8 mouse cellular contexts compared by ENCODE assay signal in genomic region chr11:27264253-27264652, GRCm38 (mm10).
A peak's percentile ranks its signal among the peaks of the same experiment; 100 is the strongest.
DNase-seq lines count a peak whose midpoint lies in the region; ATAC-seq and TF ChIP-seq lines count a peak whose summit lies in the region.

No protein-coding gene starts in this region.

- H3K4me2 ChIP-seq in hindbrain, embryonic 16.5 days (ENCODE audit: low read length) = no peak overlapping the region
- no peak overlapping the region for H3K4me2 ChIP-seq in neural tube, embryonic 14.5 days (ENCODE audit: low read depth, low read length)

- H3K4me3 ChIP-seq in gastrocnemius, adult 2 months = no peak overlapping the region
- H3K4me3 ChIP-seq in hindbrain, embryonic 16.5 days (ENCODE audit: low read length) = no peak overlapping the region
- no peak overlapping the region for H3K4me3 ChIP-seq in neural tube, embryonic 14.5 days (ENCODE audit: low read depth, low read length)

- peak; percentile 19; the same call in 1 of the 2 replicates for TF ChIP-seq CTCF in gastrocnemius, adult 2 months (IDR thresholded peaks at IDR 0.05)

- WGBS in hindbrain, embryonic 16.5 days = 0% methylated on average over 1 of the region's 1 CpGs
- 0% methylated on average over 1 of the region's 1 CpGs for WGBS in neural tube, embryonic 14.5 days

- no peaks in the 10 kb centered on the region for H3K27me3 ChIP-seq in hindbrain, embryonic 16.5 days (replicated peaks; ENCODE audit: control insufficient read depth, insufficient read depth, low read length)
- no peaks in the 10 kb centered on the region for H3K27me3 ChIP-seq in neural tube, embryonic 14.5 days (ENCODE audit: control insufficient read depth, insufficient read depth, low read length)

- H3K9ac ChIP-seq in hindbrain, embryonic 16.5 days (ENCODE audit: low read depth, low read length) = no peak overlapping the region
- no peak overlapping the region for H3K9ac ChIP-seq in neural tube, embryonic 14.5 days (replicated peaks; ENCODE audit: low read depth, low read length)

- no peaks in the 10 kb centered on the region for H3K36me3 ChIP-seq in hindbrain, embryonic 16.5 days (ENCODE audit: control insufficient read depth, insufficient read depth, low read length)
- H3K36me3 ChIP-seq in neural tube, embryonic 14.5 days (ENCODE audit: control insufficient read depth, insufficient read depth, low read length) = no peaks in the 10 kb centered on the region

- no peak overlapping the region for H3K27ac ChIP-seq in gastrocnemius, adult 2 months
- no peak overlapping the region for H3K27ac ChIP-seq in hindbrain, embryonic 16.5 days (ENCODE audit: low read depth, low read length)
- H3K27ac ChIP-seq in neural tube, embryonic 14.5 days (ENCODE audit: low read depth, low read length) = no peak overlapping the region

- no peaks in the 10 kb centered on the region for H3K9me3 ChIP-seq in hindbrain, embryonic 16.5 days (ENCODE audit: control insufficient read depth, low read length)
- H3K9me3 ChIP-seq in neural tube, embryonic 14.5 days (ENCODE audit: control insufficient read depth, low read length) = no peaks in the 10 kb centered on the region

- H3K4me1 ChIP-seq in hindbrain, embryonic 16.5 days (ENCODE audit: control insufficient read depth, insufficient read depth, low read depth, low read length) = no peaks in the 10 kb centered on the region
- H3K4me1 ChIP-seq in neural tube, embryonic 14.5 days (ENCODE audit: control insufficient read depth, insufficient read depth, low read length) = no peaks in the 10 kb centered on the region

- intact Hi-C loops in gastrocnemius, adult 2 months (cut with DNase I) = no loop called here

- DNase-seq in gastrocnemius, adult 2 months = no peak
- DNase-seq in gastrocnemius, adult 18-20 months (ENCODE audit: low spot score) = no peak
- DNase-seq in R1 (ENCODE audit: low read depth, low spot score) = peak; percentile 82
- peak; percentile 44 for DNase-seq in embryo, embryonic 11.5 days (ENCODE audit: low read depth, low spot score)
- peak; percentile 30 to 49 for DNase-seq in left cerebral cortex, adult 8-10 months (ENCODE audit: low spot score in 2 of 2)
- no peak for DNase-seq in thymus, postnatal 36 days

- ATAC-seq in hindbrain, embryonic 16.5 days = peak; percentile 76; the same call in 1 of the 2 replicates
- ATAC-seq in neural tube, embryonic 14.5 days (ENCODE audit: low read depth) = peak; percentile 85

Comparison
In these comparisons a context has a peak if more than half of its experiments do, and no peak if none do; other contexts are left out.
1. DNase-seq: peak in R1 (single experiment), embryo, embryonic 11.5 days (single experiment) and left cerebral cortex, adult 8-10 months (2 of 2); none in gastrocnemius, adult 2 months (single experiment), gastrocnemius, adult 18-20 months (single experiment) and thymus, postnatal 36 days (0 of 2).